Mouse (Mus musculus): ENCODE measurements around the gene Mrpl21. TPM values are rescaled to one million over a fixed set of nuclear protein-coding genes. Genes with fewer than 3 reads are reported as not detected.
A peak's percentile ranks its signal among the peaks of the same experiment; 100 is the strongest.

Mrpl21 gene
- polyA plus RNA-seq, 1 experiment from 2014 or later: 111 TPM

- H3K4me1 ChIP-seq (replicated peaks): no peaks in the 10 kb centered on the region
- H3K27me3 ChIP-seq: no peaks in the 10 kb centered on the region
- 95% methylated on average over 9 of the region's 9 CpGs for WGBS
- H3K27ac ChIP-seq: no peak overlapping the region
- H3K9me3 ChIP-seq: no peaks in the 10 kb centered on the region
- no peak for ATAC-seq
- no peak overlapping the region for H3K4me2 ChIP-seq (replicated peaks)
- H3K4me3 ChIP-seq (replicated peaks): no peak overlapping the region
- H3K36me3 ChIP-seq: peaks cover 97% of the 10 kb centered on the region
- H3K9ac ChIP-seq (replicated peaks): no peak overlapping the region
Measured at GRCm38 (mm10) chr19:3269279-3269678, 13.4 kb upstream of the Mrpl21 start.

GRCm38 (mm10) chr19:3269803-3270202 lies 12.9 kb upstream of the Mrpl21 start:
- Histone ChIP-seq H3K36me3 (peaks cover 97% of the 10 kb centered on the region), H3K27me3 (no peaks in the 10 kb centered on the region), H3K9ac (replicated peaks) (no peak overlapping the region), H3K9me3 (no peaks in the 10 kb centered on the region), H3K4me3 (replicated peaks) (no peak overlapping the region), H3K4me2 (replicated peaks) (no peak overlapping the region), H3K27ac (no peak overlapping the region), H3K4me1 (replicated peaks) (no peaks in the 10 kb centered on the region)
- 95% methylated on average over 6 of the region's 6 CpGs for WGBS
- ATAC-seq: no peak

GRCm38 (mm10) chr19:3271366-3271765 lies 11.3 kb upstream of the Mrpl21 start:
- no peaks in the 10 kb centered on the region for H3K4me1 ChIP-seq (replicated peaks)
- ATAC-seq: no peak
- H3K27me3 ChIP-seq: no peaks in the 10 kb centered on the region
- H3K36me3 ChIP-seq: peaks cover 97% of the 10 kb centered on the region
- no peaks in the 10 kb centered on the region for H3K9me3 ChIP-seq
- H3K27ac ChIP-seq: no peak overlapping the region
- 91% methylated on average over 6 of the region's 6 CpGs for WGBS
- no peak overlapping the region for H3K4me3 ChIP-seq (replicated peaks)
- no peak overlapping the region for H3K4me2 ChIP-seq (replicated peaks)
- H3K9ac ChIP-seq (replicated peaks): no peak overlapping the region

- H3K4me3 ChIP-seq (replicated peaks): no peak overlapping the region
- 92% methylated on average over 9 of the region's 9 CpGs for WGBS
- no peak overlapping the region for H3K27ac ChIP-seq
Measured at GRCm38 (mm10) chr19:3273331-3273730, 9.4 kb upstream of the Mrpl21 start.

GRCm38 (mm10) chr19:3275744-3276365 lies 6.8 kb upstream of the Mrpl21 start:
- no peak overlapping the region for H3K27ac ChIP-seq
- H3K9me3 ChIP-seq: no peaks in the 10 kb centered on the region
- peaks cover 3% of the 10 kb centered on the region; the same call in 1 of the 2 replicates for H3K4me1 ChIP-seq (replicated peaks)
- 86% methylated on average over 3 of the region's 3 CpGs for WGBS
- H3K27me3 ChIP-seq: no peaks in the 10 kb centered on the region
- ATAC-seq: no peak
- H3K4me2 ChIP-seq (replicated peaks): no peak overlapping the region
- no peak overlapping the region for H3K9ac ChIP-seq (replicated peaks)
- no peak overlapping the region for H3K4me3 ChIP-seq (replicated peaks)
- peaks cover 92% of the 10 kb centered on the region for H3K36me3 ChIP-seq

More at GRCm38 (mm10) chr19:3273331-3273730, 9.4 kb upstream of the Mrpl21 start:
- ATAC-seq: no peak
- H3K9ac ChIP-seq (replicated peaks): no peak overlapping the region
- H3K27me3 ChIP-seq: no peaks in the 10 kb centered on the region
- no peaks in the 10 kb centered on the region for H3K4me1 ChIP-seq (replicated peaks)
- no peaks in the 10 kb centered on the region for H3K9me3 ChIP-seq
- H3K4me2 ChIP-seq (replicated peaks): no peak overlapping the region
- H3K36me3 ChIP-seq: peaks cover 98% of the 10 kb centered on the region

GRCm38 (mm10) chr19:3281886-3282285 lies 815 bp upstream of the Mrpl21 start:
- Histone ChIP-seq H3K27ac (no peak overlapping the region), H3K4me2 (replicated peaks) (peak overlapping the region; percentile 75), H3K36me3 (peaks cover 51% of the 10 kb centered on the region), H3K9me3 (no peaks in the 10 kb centered on the region), H3K27me3 (no peaks in the 10 kb centered on the region), H3K4me1 (replicated peaks) (peaks cover 26% of the 10 kb centered on the region), H3K4me3 (replicated peaks) (peak overlapping the region; percentile 79), H3K9ac (replicated peaks) (peak overlapping the region; percentile 81)
- 0 out of 2 replicates have a peak, but pooled peaks have one; percentile 7 for ATAC-seq
- 82% methylated on average over 4 of the region's 4 CpGs for WGBS

GRCm38 (mm10) chr19:3289006-3289405 lies 6.3 kb downstream of the Mrpl21 start:
- Histone ChIP-seq H3K9me3 (no peaks in the 10 kb centered on the region), H3K36me3 (peaks cover 76% of the 10 kb centered on the region), H3K4me2 (replicated peaks) (no peak overlapping the region), H3K4me3 (replicated peaks) (no peak overlapping the region), H3K4me1 (replicated peaks) (peaks cover under 1% of the 10 kb centered on the region; the same call in 1 of the 2 replicates), H3K27ac (no peak overlapping the region), H3K27me3 (no peaks in the 10 kb centered on the region), H3K9ac (replicated peaks) (no peak overlapping the region)
- no peak for ATAC-seq
- 100% methylated on average over 1 of the region's 1 CpGs for WGBS

- ATAC-seq: peak; percentile 88
- Histone ChIP-seq H3K27me3 (no peaks in the 10 kb centered on the region), H3K27ac (no peak overlapping the region), H3K9ac (replicated peaks) (no peak overlapping the region), H3K4me3 (replicated peaks) (no peak overlapping the region), H3K4me2 (replicated peaks) (no peak overlapping the region), H3K9me3 (no peaks in the 10 kb centered on the region), H3K4me1 (replicated peaks) (no peaks in the 10 kb centered on the region), H3K36me3 (peaks cover 54% of the 10 kb centered on the region)
- WGBS: 68% methylated on average over 2 of the region's 2 CpGs
Measured at GRCm38 (mm10) chr19:3292028-3292427, 9.3 kb downstream of the Mrpl21 start.

- H3K4me1 ChIP-seq (replicated peaks): no peaks in the 10 kb centered on the region
- WGBS: 87% methylated on average over 1 of the region's 1 CpGs
- no peak overlapping the region for H3K4me2 ChIP-seq (replicated peaks)
Measured at GRCm38 (mm10) chr19:3292993-3293392, 10.3 kb downstream of the Mrpl21 start.

GRCm38 (mm10) chr19:3295245-3295644 lies 12.5 kb downstream of the Mrpl21 start:
- Histone ChIP-seq H3K4me2 (replicated peaks) (no peak overlapping the region), H3K4me1 (replicated peaks) (no peaks in the 10 kb centered on the region), H3K4me3 (replicated peaks) (no peak overlapping the region), H3K27ac (no peak overlapping the region), H3K36me3 (peaks cover 28% of the 10 kb centered on the region), H3K9me3 (no peaks in the 10 kb centered on the region), H3K9ac (replicated peaks) (no peak overlapping the region), H3K27me3 (no peaks in the 10 kb centered on the region)
- ATAC-seq: no peak
- WGBS: 91% methylated on average over 6 of the region's 6 CpGs

More at GRCm38 (mm10) chr19:3292993-3293392, 10.3 kb downstream of the Mrpl21 start:
- no peaks in the 10 kb centered on the region for H3K9me3 ChIP-seq
- no peak overlapping the region for H3K27ac ChIP-seq
- H3K36me3 ChIP-seq: peaks cover 45% of the 10 kb centered on the region
- no peak for ATAC-seq
- no peak overlapping the region for H3K9ac ChIP-seq (replicated peaks)
- H3K4me3 ChIP-seq (replicated peaks): no peak overlapping the region
- H3K27me3 ChIP-seq: no peaks in the 10 kb centered on the region

GRCm38 (mm10) chr19:3297034-3297433 lies 14.3 kb downstream of the Mrpl21 start:
- ATAC-seq: no peak
- H3K9me3 ChIP-seq: no peaks in the 10 kb centered on the region
- no peak overlapping the region for H3K9ac ChIP-seq (replicated peaks)
- H3K27me3 ChIP-seq: no peaks in the 10 kb centered on the region
- no peak overlapping the region for H3K4me3 ChIP-seq (replicated peaks)
- H3K4me2 ChIP-seq (replicated peaks): no peak overlapping the region
- H3K27ac ChIP-seq: no peak overlapping the region
- 0 out of 2 replicates have a peak, but pooled peaks cover 10% of the 10 kb centered on the region for H3K36me3 ChIP-seq
- no peaks in the 10 kb centered on the region for H3K4me1 ChIP-seq (replicated peaks)

GRCm38 (mm10) chr19:3297775-3298174 lies 15.1 kb downstream of the Mrpl21 start:
- 0 out of 2 replicates have a peak, but pooled peaks cover 5% of the 10 kb centered on the region for H3K36me3 ChIP-seq
- no peak for ATAC-seq
- H3K27me3 ChIP-seq: no peaks in the 10 kb centered on the region
- no peaks in the 10 kb centered on the region for H3K9me3 ChIP-seq
- 89% methylated on average over 7 of the region's 7 CpGs for WGBS
- H3K4me1 ChIP-seq (replicated peaks): no peaks in the 10 kb centered on the region
- no peak overlapping the region for H3K9ac ChIP-seq (replicated peaks)
- H3K4me2 ChIP-seq (replicated peaks): no peak overlapping the region
- no peak overlapping the region for H3K27ac ChIP-seq
- no peak overlapping the region for H3K4me3 ChIP-seq (replicated peaks)

GRCm38 (mm10) chr19:3304017-3304416 lies 21.3 kb downstream of the Mrpl21 start:
- 66% methylated on average over 4 of the region's 4 CpGs for WGBS
- H3K4me2 ChIP-seq (replicated peaks): no peak overlapping the region
- no peaks in the 10 kb centered on the region for H3K36me3 ChIP-seq
- no peak for ATAC-seq
- H3K9me3 ChIP-seq: no peaks in the 10 kb centered on the region
- no peak overlapping the region for H3K27ac ChIP-seq
- peaks cover 3% of the 10 kb centered on the region; the same call in 1 of the 2 replicates for H3K27me3 ChIP-seq
- no peak overlapping the region for H3K9ac ChIP-seq (replicated peaks)
- no peaks in the 10 kb centered on the region for H3K4me1 ChIP-seq (replicated peaks)
- no peak overlapping the region for H3K4me3 ChIP-seq (replicated peaks)
